Mouse (Mus musculus): ENCODE measurements around the gene Aida.
"Not testable (repeated sequence)": the region's sequence is repeated elsewhere in the genome, so short reads cannot be mapped to it uniquely, and the experiment has no call there.

The Aida gene

GRCm38 (mm10) chr1:183315783-183316182 lies 19.4 kb downstream of the Aida start:
- ATAC-seq (ENCODE audit: low TSS enrichment): no peak

GRCm38 (mm10) chr1:183320708-183321107 lies 24.3 kb downstream of the Aida start:
- no peak for ATAC-seq (ENCODE audit: low TSS enrichment)

DNA sequence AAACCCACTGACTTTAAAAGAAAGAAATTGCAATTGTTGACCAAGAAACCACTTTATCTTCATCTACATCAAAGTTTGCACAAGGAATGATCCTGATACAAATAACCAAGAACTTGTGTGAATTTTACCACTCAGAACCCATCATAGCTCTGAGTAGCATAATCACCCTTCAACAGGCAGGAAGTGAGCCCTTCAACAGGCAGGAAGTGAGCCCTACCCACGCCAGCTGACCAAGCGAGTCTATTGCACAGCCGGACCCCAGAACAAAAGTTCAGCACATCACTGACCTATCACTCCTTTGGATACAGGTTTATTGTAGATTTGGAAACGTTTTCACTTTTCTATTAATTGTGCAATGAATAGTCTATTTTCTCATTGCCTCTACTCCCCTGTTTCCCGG lies 26.1 kb downstream of the Aida start:
- ATAC-seq (ENCODE audit: low TSS enrichment): not testable (repeated sequence)

DNA sequence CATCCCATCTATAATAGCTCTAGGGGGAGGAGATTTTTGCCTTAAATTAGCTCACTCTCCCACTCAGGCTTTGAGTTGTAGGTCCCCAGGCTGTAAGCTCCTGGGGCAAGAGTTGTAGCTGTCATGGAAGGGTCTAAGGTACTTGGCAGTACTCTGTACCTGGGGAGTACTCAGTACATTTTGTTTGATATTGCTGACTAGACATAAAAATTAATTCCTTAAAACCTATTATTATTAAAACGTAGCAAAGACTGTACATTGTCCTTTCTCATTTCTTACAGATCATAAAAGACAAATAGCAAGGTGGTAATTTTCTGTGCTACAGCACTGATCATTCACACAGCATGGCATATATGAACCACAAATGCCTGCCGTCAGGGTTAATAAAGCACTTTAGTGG lies 27.5 kb downstream of the Aida start:
- ATAC-seq (ENCODE audit: low TSS enrichment): no peak

DNA sequence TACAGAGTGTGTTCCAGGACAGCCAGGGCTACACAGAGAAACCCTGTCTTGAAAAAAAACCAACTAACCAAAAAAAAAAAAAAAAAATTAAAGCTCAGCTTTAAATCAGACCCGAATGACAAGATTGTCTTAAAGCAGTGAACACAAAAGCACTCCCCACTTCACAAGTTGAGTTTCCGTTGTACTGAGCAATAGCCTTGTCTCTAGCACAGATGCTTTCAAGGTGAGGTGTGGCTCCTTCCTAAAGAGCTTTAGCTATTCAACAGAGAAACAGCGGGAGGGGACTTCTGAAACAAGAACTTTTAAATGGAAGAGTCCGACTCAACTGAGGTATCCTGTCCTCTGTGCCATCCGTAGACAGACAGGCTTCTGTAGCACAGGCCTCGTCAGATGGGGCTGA lies 28.0 kb downstream of the Aida start:
- no peak for ATAC-seq (ENCODE audit: low TSS enrichment)

GRCm38 (mm10) chr1:183327171-183327570 lies 30.8 kb downstream of the Aida start:
- ATAC-seq (ENCODE audit: low TSS enrichment): no peak

- ATAC-seq (ENCODE audit: low TSS enrichment): not testable (repeated sequence)
Measured at GRCm38 (mm10) chr1:183342902-183343301, 46.5 kb downstream of the Aida start.

DNA sequence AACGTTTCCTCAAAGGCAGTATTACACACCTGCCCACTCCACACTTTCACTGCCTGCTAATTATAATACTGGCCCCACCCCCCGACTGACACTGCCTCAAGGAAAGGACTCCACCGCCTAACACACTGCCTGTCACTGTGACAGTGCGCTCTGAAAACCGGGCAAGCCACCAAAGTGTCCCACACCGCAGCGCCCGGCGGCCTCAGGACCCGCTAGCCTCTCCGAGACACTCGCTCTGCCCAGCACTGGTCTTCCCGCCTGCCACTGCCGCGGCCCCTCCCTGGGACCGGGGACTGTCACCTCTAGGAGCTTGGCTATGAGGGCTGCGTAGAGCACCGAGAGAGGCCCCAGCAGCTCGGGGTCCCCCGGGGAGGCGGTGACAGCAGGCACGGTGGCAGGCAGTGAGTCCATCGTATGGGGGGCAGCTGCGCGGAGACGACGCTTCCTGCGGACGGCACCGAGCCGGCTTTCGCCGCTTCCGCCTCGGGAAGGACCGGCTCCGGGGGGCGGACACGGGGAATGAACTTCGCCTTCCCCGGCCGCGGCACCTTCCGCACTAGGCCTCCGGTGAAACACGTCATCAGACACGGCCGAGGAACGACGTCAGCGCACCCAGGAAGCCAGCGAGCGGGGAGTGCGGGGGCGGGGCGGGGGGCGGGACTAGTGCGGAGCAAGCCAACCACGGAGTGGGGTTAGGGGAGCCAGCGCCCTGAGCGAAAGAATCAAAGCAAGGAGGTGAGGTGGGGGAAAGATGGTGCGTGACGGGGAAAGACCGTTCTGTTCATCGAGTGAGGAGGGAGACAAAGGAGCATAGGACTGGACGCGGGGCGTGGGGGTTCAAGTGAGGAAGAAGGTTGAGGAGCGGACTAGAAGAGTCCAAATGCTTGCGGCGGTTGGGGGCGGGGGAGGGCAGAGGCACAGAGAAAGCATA lies 48.8 kb downstream of the Aida start:
- peak; percentile 92 for ATAC-seq (ENCODE audit: low TSS enrichment)

DNA sequence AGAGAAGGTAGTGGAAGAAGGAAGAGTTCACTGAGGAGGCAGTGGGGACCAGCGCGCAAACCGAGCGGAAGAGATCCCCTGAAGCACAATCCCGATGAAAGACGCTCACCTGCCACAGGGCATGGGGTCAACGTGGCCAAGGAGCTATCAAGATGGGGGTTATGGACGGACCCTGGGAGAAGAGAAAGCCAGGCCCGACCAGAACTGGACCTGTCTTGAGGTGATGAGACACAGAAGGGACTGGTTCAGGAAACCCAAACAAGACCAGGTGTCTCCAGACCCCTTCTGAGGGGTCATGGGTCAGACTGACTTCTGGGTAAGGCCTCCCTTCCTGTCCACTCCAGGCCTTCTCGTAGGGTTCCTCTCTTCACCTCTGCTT lies 49.4 kb downstream of the Aida start:
- no peak for ATAC-seq (ENCODE audit: low TSS enrichment)

- peak; percentile 38; the same call in 1 of the 2 replicates for ATAC-seq (ENCODE audit: low TSS enrichment)
Measured at GRCm38 (mm10) chr1:183349840-183350239, 53.5 kb downstream of the Aida start.

DNA sequence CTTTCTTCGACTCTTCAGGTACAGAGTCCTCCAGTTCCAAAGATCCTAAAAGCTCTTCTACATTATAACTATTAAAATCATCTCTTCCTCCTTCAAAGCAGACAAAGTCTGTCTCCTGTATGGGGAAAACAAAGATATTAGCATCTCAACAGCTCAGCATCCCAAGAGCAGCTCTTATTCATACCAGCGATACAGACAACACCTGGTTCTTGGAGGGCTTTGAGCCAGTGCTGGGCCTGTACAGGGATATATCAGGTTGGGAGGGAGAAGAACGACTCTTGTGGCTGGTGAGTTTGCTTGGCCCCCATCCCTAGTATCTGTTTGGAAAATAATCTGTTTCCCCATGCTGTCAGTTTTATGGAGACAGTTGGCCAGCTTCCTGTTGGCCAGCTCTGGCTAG lies 62.5 kb downstream of the Aida start:
- ATAC-seq (ENCODE audit: low TSS enrichment): no peak

DNA sequence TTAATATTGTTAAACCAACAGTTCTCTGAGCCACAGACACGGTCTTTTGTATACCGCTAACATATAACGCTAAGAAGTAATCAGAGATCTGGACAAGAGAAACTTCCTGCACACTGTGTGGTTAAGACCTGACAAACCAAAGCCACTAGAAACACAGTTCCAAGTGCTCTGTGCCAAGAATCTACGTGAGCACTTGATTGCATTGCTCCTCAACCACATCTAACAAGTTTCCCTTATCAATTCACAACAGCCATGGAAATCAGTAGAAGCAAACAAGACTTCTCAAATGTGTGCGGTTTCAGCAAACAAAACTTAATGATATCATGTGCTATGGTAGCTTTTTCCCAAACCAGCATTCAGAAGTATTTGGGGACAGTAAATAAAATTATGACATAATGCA lies 65.9 kb downstream of the Aida start:
- ATAC-seq (ENCODE audit: low TSS enrichment): no peak

DNA sequence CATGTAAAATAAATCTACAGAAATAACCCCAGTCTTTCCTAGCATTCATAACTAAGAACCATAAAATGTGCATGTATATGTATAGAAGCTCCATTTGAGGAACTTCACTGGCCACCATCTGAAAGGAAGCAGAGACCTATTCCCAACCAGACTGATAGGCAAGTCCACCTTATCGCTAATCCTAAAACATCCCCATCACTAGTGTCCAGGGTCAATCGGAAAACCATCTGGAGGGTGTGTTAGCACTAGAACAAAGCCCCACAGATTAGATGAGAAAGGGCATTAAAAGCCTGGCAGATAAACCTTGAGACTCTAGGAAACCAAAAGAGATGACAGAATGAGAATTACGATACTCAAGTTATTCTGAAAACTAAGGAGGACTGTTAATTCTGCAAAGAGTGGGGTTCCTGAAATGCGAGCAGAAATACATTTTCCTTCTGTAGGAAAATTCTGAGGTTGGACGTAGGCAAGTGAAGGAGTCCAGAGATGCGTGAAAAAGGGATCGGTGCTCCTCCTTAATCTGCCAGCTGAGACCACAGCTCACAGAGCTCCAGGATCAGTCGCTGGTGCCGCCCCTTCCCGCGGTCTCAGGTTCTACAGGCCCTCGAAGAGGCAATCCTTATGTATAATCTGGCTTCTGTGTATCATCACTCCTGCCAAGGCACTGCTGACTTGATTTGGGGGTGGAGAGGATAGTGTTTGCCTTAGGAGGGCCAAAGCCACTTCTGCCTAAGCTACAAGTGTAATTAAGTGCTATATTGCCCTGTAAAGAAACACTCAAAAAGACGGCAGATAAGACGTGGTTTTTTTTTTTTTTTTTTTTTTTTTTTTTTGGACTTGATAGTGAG lies 66.6 kb downstream of the Aida start:
- no peak for ATAC-seq (ENCODE audit: low TSS enrichment)

DNA sequence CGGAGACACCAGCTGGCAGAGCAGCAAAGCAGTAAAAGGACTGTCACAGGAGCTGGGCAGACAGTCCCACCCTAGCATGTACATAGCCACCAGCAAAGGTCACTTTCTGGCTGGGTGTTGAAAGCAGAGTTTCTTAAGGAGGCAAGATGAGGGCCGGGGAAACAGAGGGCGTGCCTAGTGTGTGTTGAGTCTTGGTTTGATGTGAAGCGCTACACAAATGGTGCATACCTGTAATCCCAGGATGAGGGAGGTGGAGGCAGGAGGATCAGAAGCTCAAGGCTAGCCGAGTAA lies 67.1 kb downstream of the Aida start:
- ATAC-seq (ENCODE audit: low TSS enrichment): no peak

DNA sequence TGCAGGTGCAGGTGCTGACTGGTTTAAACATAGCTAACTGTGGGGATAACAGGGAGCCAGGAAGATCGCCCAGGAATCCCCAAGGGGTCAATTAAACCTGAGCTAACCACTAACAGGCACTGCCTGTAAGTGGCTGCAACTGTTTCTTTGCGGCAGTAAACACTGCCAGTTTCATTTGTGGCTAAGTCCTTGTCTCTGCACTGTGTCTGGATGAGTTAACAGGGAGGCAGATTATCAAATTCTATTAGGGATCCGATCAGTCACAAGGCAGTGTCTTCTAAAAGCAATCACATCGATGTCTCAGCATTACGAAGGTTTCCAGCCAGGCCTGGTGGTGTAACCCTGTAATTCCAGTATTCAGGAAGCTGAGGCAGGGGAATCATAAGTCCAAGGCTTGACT lies 70.0 kb downstream of the Aida start:
- no peak for ATAC-seq (ENCODE audit: low TSS enrichment)

DNA sequence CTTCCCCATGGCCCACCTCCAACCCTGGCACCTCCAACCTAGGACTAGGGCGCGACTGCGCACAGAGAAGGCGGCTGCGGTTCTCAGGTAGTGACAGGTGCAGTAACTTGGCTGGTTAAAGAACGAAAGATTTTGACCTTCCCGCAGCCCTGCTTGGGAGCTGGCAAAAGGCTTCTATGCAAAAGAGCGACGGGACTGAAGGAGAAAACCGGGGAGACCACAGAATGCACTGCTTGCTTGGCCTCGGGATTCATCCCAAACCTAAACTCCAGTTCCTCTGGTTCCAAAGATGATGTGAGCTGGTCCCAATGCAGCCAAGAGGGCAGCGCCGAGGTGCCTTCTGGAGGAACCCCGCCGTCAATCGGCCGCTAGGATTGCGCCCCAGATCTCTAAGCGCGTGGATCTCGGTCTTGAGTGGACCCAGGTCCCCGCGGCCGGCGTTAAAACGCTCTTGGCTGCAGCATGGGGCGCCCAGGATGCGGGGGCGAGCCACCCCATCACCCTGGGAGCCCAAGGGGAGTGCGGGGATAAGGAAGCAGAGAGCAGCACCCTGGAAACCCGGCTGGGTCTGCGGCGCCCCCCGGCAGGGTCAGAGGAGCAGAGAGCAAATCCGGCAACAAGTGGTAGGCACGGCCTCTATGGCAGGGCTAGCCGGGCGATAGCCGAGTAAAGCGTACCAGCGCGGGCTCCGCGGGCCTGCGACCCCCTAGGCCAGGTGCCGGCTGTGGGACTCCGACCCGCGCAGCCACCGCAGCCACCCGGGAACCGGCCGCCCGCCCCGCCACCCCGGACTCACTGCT lies 72.4 kb downstream of the Aida start:
- ATAC-seq (ENCODE audit: low TSS enrichment): peak; percentile 24; the same call in 1 of the 2 replicates

DNA sequence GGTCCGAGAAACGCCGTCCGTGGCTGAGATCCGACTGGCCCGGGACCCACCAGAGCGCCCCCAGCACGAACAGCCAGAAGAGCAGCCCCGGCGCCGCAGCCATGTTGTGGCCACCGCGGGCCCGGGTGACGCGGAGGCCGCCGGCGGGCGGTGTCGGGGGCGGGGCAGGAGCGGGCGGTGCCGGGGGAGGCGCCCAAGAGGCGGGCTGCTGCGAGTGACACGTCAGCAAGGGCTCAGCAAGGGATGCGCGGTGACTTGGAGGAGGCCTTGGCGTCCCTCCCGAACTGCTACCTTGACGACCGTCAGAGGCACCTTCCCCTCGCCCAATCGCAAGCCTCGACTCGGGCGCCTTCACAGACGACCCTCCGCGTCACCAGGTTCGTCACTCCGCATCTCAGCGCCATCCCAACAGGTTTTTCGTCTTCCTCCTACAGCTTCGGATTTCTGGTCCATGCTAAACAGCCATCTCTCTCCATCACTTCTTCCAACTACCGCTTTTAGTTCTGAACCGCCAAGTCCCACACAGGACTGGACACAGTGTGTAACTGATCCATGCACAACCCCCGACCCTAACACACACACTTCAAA lies 73.1 kb downstream of the Aida start, which contains the start of gene Mia3:
TSS of gene Mia3 (minus strand) at position 127 of the 588 bp plus-strand sequence.
- peak; percentile 99 for ATAC-seq (ENCODE audit: low TSS enrichment)

GRCm38 (mm10) chr1:183374728-183375127 lies 78.3 kb downstream of the Aida start:
- no peak for ATAC-seq (ENCODE audit: low TSS enrichment)

Measured in frontal cortex, adult (tissue).